Mouse (Mus musculus): ENCODE measurements at regions not wholly inside any gene's neighbourhood (a gene's known extent, or its start where the extent isn't known, plus 50 kb on each side); places are given as distances from the start of the nearest gene placed in this dataset.

DNA sequence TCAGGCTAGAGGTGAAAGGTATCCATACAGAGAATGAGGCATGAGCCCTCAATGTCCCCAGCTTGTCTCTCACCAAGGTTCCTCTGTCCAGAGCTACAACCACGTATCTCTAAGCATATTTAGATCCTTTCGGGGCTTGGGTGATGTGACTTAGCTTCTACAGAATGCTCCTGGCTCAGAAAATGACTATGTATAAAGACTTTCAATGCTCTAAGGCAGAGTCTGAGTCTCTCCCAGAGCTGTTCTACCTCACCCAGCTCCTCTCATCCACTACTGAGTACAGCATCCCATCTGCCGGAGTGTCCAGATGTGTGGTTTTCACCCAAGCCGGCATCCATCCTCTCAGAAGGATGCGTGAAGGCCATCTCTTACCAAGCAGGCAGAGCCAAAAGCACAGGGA, 216.1 kb upstream of the Spdye4c start:
- DNase-seq, result no peak

DNA sequence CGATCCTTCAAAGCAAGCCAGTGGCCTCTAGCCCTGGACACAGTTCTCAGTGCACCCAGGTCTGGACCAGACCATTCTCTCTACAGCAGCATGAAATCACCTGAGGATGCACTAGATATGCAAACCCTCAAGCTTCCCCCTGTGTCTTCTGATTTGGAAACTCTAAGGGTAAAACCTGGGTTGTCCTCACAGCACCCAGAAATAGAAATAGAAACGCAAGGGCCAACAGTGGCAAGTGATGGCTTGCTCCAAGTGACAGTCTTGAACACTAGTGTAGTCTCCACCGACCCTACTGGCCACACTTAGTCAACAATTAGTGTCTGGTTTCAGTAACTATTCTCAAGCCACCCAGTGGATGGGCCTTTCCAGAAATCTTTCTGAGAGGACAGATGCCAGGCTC, 215.2 kb upstream of the Spdye4c start:
- no peak for DNase-seq

DNA sequence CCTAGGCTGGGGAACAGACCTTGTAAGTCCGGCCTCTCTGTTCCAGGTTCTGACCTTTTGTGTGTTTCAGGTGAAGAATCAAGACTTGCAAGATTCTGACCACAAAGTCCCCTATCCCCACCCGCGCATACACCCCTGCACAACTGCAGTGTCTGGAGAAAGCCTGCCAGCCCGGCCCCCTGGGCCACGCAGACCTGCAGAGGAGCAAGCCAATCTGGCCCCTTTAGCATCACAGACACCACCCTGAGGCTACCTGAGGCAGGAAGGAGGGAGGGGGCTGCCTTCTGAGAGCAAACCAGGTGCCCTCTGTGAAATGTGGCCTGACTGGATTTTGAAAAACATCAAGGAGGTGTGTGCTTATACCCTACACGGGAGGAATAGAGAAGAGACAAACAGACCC, 213.8 kb upstream of the Spdye4c start:
- no peak for DNase-seq

DNA sequence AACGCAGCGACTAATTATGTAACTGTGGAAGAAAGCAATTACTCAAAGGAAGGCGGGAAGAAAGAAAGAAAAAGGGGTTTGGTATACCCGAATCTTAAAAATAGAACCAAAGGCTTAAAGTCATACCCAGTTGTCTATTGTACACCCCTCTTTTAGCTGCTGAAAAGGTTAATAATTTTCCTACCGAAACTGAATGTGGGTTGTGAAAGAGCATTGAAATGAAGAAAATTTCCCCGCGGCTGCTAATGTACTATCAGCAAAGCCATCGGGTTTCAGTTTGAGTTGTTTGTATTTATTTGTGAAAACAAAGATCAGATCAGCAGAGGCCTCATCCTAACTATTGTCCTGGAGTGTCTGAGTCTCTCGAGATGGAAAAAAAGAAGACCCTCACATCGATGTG, 213.3 kb upstream of the Spdye4c start:
- no peak for DNase-seq

DNA sequence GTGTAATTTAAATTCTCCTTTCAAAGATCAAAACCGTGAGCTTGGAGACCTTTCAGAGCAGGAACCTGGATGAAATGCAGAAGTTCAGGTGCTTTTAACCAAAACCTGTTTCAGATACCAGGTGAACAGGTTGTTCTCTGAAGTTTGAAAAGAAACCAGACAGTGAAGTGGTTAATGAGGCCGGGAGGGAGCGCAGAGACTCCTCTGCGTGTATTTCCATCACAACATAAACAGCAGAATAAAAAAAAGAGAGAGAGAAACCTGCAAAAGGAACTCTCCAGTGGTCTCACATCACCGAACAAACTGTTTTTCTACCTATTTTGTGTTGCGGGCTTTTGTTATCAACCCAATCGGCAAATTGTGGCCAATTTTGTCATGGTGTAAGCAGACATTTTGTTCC, 212.6 kb upstream of the Spdye4c start:
- DNase-seq, result no peak

DNA sequence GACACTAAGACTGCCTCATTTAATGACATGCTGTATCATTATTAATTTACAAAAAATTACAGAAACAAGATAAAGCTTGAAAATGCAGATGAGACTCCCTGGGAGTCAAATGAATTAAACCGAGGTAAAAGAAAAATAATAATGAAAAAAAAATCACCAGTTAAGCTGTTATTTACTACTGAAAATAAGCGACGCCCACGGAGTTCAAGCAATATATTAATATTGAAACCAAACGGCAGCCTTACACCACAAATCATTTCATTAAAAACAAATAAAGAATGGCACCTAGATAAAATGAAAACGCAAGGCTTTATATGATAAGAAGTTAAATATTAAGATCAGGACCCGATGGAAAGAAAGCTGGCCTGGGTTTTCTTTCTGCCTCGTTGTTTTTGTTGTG, 211.9 kb upstream of the Spdye4c start:
- no peak for DNase-seq

DNA sequence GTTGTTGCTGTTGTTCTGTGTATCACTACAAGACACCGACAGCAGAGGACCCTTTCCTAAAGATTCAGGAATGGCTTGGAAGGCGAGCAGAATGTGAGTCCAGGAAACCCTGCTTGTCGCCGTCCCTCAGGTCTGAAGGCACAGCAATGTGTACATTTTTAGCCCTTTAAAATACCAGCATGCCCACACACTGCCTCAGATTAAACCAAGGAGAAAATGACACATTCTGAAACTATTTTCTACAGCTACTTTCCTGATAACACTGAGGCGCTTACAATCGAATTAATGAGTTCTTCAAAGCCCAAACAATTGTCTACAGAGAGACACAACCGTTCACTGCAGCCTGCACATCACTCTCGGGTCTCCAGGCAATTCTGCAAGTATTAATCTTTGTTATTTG, 211.5 kb upstream of the Spdye4c start:
- DNase-seq, result no peak

DNA sequence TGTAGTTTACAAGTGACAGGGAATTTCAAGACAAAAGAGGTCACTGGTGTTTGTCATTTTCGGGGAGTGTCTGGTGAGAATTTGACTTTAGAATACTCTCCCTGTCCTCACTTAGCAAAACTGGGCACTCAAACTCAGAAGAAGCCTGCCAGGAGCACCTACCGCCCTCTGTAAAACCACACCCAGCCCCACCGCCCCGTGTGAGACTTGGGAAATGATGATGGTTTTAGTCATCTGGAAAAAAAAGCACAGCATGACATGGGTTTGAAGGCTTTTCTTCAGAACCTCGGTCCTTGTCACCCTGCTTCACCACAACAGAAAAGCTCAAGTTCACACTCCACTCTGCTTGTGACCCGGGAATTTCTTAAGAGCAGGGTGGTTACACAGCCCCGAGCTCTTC, 210.4 kb upstream of the Spdye4c start:
- no peak for DNase-seq

DNA sequence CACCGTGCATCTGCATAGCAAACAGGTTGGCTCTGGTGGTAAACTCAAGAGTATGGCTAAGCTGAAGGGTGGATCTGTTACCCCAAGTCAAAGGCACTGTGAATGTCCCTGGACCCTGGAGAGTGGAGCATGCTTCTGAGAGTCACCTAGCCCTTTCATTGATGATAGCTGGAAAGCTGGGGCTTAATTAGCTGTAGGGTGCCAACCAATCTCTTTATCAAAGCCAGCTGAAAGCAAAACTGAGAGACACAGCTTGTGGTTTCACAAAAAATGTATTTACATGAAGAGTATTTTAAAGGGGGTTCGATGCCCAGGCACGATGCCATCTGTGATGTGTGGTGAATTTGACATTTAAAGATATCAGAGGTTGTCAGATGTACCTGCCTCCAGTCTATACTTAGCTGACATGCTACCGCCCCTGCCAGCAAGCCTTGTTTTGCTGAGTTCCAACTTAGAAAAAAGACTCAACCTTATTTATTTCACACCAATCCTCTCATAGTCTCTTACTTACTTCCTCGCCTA, 209.3 kb upstream of the Spdye4c start:
- DNase-seq, result no peak

DNA sequence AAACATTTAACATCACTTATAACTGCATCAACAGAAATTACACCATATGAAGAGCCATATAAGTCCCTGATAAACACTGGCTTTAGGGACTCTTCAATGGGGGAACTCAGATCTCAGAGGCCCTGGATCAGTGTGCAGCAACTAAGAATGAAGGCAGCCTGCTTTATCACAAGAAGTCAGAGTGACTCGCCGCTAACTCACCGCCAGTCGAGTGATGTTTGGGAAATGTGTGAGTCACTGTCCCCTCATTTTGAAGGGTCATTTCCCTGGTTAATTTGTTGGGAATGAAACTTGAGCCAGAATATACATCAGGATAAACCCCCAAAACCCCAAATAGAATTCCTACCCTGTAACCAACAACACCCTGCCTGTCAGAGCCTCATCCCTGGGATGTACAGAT, 208.5 kb upstream of the Spdye4c start:
- no peak for DNase-seq

DNA sequence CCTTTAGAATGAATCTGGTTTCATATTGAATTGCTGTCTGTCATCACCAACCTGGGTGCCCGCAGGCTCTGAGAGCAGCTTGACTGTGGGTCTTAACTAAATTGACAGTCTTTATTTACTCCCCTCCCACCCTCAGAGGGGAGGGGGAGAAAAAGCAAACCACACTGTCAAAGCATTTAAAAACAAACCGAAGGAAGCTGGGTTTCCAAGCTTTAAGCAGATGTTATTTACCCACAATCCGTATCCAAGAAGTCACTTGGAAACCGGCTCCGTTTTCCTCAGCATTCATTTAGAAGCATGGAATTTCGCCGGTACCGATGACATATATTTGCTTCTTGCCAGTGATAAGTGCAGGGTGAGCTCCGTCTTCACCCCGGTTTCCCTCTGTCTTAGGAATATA, 206.4 kb upstream of the Spdye4c start:
- no peak for DNase-seq

DNA sequence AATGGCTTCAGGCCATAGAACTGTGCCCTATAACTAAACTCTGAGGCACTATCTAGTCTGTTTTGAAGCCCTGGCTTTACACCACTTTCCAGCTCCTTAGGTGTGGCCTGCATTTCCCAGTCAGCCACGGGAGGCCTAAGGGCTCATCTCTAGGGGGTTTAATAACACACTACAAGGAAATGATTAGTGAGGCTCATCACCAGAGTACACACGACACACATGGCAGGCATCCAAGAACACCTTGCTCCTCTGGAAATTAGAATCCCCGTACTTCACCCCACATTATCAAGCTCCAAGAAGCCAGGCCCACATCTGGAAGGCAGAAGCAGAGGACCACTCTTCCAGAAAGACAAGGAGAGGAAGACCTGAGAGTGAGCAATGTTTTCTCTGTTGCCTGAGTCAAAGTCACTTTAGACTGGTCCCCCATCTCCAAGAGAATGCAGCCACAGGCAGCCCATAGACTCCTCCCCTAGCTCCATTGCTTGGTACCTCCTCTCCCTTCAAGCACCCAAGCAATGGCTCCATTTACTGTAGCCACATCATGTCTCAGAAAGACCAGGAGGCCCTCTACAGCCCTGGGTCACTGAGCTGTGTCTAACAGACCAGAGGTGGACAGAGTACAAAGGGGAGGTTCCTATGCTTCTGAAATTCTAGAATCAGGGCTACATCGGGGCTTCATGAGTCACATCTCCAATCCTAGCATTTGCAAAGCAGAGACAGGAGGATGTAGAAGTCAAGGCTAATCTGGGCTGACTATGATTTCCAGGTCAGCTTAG, 204.0 kb upstream of the Spdye4c start:
- DNase-seq, result no peak

DNA sequence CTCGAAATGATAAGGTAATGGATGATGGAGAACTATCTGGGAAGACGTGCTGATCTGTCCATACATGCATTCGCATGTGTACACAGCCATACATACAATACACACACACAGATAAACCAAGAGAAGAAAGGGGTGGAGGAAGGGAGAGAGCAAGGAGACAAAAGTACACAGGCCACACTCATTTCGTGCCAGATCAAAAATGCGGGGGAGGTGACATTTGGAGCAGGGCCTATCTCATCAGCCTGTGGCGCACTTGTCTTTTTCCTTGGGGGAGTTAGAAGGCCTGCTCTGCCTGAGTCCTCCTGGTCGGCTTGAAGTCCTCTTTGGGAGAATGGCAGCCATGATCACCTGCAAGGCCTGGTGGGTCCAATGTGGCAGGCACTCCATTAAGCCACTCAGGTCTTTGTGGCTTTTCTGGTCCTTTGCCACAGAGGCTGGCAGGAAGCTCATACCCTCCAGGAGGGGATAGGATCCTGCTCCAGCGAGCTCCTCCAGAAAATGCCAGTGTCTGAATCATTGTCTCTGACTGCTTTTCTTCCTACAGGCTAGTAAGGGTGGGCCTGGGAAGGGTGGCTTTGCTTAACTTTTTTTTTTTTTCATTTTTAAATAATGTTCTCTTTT, 203.0 kb upstream of the Spdye4c start:
- DNase-seq, result no peak

DNA sequence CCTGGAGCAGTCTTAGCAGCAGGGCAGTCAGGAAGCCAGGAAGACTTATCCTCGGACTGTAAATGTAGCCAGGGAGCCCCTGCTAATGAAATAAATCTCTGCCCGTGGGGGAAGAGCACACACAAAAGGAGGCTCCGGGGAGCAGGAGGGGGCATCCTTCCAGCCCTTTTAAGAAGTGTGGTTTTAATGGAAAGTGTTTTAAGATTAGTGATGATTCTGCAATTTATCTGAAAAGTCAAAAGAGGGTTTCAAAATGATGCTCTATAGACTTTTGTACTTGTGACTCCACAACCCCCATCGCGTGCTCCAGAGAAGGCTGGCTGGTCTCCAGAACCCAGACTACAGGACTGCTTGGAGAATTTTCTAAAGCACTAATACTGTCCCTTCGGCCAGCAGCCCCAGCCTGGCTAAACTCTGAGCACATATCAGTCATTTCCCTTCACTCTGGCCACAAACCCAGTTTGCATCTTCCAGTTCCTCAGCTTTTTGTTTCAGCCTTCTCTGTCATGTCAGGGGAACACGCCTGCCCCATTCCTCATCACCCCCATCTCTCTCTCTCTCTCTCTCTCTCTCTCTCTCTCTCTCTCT, 202.0 kb upstream of the Spdye4c start:
- DNase-seq, result no peak

DNA sequence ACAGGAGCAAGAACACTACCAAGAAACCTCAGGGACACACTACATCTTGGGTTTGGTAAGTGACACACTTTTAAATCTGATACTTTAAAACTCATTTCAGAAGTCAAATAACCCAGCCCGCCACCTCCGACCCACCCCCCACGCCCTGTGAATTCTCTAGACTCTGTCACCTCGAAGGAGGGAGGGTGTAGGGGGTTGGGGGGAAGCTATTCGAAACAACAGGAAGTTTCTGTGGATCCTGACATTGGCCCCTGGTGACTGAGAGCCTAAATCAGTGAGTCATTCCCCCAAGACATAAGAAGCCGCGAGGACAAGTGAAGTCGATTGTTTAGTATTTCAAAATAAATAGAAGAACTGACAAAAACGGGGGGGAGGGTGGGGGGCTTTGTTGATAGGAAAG, 198.7 kb upstream of the Spdye4c start:
- DNase-seq, result peak; percentile 53

DNA sequence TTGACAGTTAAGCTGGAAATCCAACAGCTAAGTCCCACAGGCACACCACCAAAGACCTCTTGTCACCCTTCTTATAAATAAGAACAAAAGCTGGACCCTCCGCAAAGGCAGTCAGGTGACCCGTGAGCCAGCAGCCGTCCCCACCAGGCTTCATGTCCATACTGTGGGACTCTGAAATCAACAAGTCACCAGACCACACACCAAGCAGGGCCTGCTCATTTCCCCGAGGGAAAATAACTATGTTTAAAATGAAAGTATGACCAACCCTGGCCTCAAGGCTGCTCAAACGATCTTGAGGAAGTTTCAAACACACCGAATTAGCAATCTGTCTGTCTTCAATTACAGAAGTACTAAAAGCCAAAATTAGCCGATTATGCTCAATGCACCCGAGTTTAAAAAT, 197.6 kb upstream of the Spdye4c start:
- no peak for DNase-seq

DNA sequence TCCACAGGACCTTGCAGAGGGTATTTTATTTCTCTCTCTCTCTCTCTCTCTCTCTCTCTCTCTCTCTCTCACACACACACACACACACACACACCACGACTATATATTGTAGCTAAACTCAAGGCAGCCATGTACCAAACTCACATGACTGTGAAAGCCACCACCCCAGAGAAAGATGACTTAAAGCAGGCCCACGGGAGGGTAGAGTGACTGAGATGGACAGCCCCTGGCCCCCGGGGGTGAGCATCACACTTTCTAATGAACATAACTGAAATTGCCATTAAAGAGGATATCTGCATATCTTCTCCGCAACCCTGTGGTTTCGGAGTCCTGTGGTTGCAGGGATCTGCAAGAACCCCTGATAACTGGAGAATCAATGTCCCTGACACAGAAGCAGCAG, 197.1 kb upstream of the Spdye4c start:
- no peak for DNase-seq

DNA sequence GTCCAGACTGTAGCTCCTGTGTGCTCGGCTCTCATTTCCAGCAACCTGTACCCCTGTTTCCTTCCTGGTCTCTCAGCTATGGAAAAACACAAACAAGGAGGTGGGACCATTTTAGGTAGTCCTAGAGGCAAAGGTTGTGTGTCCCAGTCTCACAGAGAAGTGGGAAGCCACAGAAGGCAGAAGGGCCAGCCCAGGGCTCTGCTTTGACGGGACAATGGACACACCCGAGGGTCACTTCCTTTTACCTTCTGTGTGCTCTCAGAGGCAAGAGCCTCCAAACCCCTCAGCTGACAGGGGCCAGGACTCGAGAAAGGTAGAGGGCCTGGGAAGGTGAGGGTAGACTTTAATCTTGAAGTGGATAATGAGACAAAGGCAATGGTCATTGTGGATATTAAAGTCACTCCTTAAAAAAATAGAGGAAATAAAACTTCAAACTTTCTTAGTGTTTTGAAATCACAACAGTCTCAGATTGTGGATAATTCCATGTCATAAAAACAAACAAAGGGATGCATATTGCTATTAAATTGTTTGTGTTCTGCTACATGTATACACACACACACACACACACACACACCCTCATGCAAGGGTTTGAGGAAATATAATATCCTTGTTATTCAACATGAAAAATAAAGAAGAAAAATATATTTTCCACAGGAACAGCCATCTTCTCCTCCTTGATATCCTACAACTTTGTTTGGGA, 195.6 kb upstream of the Spdye4c start:
- no peak for DNase-seq

DNA sequence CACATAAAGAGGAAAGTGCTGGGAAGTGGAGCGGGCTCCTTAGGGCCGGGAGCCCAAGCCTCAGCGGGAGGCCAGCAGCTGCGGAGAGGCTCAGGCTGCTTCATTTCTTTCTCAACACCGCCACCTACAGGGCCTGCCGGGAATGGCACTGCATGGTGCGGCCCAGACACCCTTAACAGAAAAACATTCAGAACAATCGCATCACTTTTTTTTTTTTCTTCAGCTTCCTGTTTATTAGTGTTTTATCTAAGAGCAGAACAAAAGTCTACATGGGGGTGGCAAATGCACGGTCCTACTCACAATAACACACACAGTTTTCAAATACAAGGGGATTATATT, 195.0 kb upstream of the Spdye4c start:
- DNase-seq, result peak; percentile 97

DNA sequence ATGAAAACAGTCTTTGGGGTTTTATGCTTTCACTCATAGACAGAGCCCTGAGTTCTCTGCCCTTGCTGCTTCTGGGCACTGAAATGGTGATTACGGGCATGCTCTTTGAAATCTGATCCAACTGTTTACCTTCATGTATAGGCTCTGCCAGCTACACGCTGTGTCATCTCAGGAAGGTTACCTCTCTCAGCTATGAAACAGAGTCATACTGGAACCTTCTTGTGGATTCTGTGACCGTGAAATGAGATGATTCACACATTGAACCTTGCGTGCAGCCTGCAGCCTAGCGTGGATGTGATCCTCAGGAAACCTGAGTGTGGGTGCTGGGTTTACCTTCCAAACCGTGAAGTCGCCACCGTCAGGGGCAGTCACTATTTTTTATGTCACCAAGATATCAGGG, 189.7 kb upstream of the Spdye4c start:
- no peak for DNase-seq

DNA sequence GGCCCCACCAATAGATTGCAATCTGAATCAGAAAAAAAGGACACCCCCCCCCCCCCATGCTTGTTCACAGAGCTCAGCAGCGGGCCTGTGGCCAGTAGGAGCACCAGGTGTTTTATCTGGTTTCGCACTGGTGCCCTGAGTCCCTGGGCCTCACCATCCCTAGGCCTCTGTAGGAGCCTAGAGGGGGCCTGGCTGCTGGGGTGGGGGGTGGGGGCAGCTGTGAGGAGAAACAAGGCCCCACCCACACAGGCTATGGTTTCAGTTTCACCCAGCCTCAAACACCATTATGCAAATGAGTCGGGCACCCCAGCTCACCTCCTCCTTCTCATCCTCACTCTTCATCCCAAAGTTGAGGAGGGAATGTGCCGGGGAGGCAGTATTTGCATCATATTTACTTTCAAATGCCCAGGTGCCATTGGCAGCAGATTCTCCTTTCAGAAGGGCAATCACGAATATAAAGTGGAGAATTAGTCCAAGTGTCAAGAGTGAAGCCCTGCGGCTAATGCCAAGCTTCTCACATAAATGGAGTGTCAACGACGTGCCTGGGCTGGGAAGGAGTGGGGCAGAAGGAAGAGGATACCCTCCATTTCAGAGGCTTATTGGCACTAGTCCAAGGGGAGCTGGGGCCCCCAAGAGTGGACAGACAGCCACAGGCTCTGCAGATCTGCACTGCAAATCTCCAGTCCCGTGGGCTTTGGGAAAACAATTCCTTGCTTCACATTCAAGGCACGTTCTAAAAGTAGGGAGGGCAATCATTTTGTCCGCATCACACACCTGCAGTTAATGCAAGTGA, 187.7 kb upstream of the Spdye4c start:
- peak; percentile 30 for DNase-seq

DNA sequence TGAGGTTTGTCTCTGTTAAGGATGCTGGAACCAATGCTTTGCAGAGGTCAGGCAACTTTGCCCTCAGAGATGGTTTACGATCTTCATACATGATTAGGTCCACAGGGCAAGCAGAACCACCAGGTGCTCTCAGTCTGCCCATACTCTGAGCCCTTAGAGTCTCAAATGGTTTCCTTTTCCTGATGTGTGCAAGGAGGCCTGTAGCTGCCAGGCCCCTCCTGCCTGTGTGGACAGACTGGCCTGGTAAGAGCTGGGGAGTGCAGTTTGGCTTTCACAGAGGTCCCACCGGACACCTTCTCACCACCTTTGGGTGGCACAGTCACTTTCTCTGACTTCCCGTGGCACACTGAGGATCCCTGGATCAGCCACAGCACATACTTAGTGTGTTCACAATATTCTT, 186.6 kb upstream of the Spdye4c start:
- no peak for DNase-seq

DNA sequence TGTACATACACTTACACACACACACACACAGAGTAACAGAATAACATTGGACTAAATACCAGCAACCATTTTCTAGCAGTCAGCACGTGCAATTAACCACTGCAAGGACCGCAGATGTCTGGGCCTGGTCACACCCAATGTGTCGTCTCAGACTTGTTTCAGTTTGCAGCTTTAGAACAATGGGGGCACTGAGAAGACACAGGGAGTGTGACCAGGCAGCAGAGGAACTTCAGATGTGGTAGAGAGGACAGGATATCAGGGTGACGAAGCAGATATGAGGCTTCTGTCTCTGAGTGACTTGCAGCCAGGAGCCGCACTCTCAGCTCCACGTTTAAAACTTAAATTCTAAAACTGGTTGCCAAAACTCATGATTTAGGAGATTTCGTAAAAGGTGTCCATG, 183.9 kb upstream of the Spdye4c start:
- DNase-seq, result no peak

Data from lung, postnatal 36 days (tissue).